Mouse (Mus musculus) kidney, postnatal 36 days (tissue): ENCODE measurements at regions not wholly inside any gene's neighbourhood (a gene's known extent, or its start where the extent isn't known, plus 50 kb on each side); places are given as distances from the start of the nearest gene placed in this dataset.
"Not testable (repeated sequence)": the region's sequence is repeated elsewhere in the genome, so short reads cannot be mapped to it uniquely, and the experiment has no call there.

Experiments
- DNase-seq, 2 experiments: peaks; one replicate each; pipeline ENCODE4 v3.0.0; 2021 to 2022; ENCODE audit warnings: mixed read lengths in 2 of 2

- no peak for DNase-seq
These were observed 262.5 kb downstream of the Dad1 start for GRCm38 (mm10) chr14:53991390-53991789.

GRCm38 (mm10) chr14:53980771-53981170 is 273.1 kb downstream of the Dad1 start:
- no peak for DNase-seq

- not testable (repeated sequence) for DNase-seq
These were observed 292.5 kb downstream of the Dad1 start for GRCm38 (mm10) chr14:53961426-53961825.

- no peak for DNase-seq
These were observed 293.1 kb downstream of the Dad1 start for GRCm38 (mm10) chr14:53960779-53961178.

GRCm38 (mm10) chr14:53935791-53936231 is 318.1 kb downstream of the Dad1 start:
- DNase-seq: peak; percentile 52 to 56

GRCm38 (mm10) chr14:53935336-53935735 is 318.6 kb downstream of the Dad1 start:
- DNase-seq: peak; percentile 37 to 42

- no peak for DNase-seq
These were observed 343.0 kb downstream of the Dad1 start for GRCm38 (mm10) chr14:53910871-53911270.

GRCm38 (mm10) chr14:53904578-53904977 is 349.3 kb downstream of the Dad1 start:
- DNase-seq: no peak

- no peak for DNase-seq
These were observed 352.8 kb downstream of the Dad1 start for GRCm38 (mm10) chr14:53901103-53901502.

- peak; percentile 1 for DNase-seq
These were observed 372.6 kb downstream of the Dad1 start for GRCm38 (mm10) chr14:53881304-53881703.

GRCm38 (mm10) chr14:53876581-53876980 is 377.3 kb downstream of the Dad1 start:
- DNase-seq: no peak

GRCm38 (mm10) chr14:53875736-53876135 is 378.2 kb downstream of the Dad1 start:
- DNase-seq: no peak

GRCm38 (mm10) chr14:53847049-53847448 is 406.9 kb downstream of the Dad1 start:
- DNase-seq: no peak

GRCm38 (mm10) chr14:53845646-53846045 is 408.3 kb downstream of the Dad1 start:
- no peak for DNase-seq

GRCm38 (mm10) chr14:53832553-53832952 is 421.4 kb downstream of the Dad1 start:
- no peak for DNase-seq

- no peak for DNase-seq
These were observed 422.3 kb downstream of the Dad1 start for GRCm38 (mm10) chr14:53831651-53832050.

- no peak for DNase-seq
These were observed 423.2 kb downstream of the Dad1 start for GRCm38 (mm10) chr14:53830717-53831116.

GRCm38 (mm10) chr14:53826782-53827181 is 427.1 kb downstream of the Dad1 start:
- DNase-seq: no peak

GRCm38 (mm10) chr14:53806231-53806630 is 447.7 kb downstream of the Dad1 start:
- peak; percentile 56 to 83 for DNase-seq

- DNase-seq: peak; percentile 53 to 72
These were observed 449.9 kb downstream of the Dad1 start for GRCm38 (mm10) chr14:53803698-53804620.

- no peak for DNase-seq
These were observed 451.4 kb downstream of the Dad1 start for GRCm38 (mm10) chr14:53802547-53802946.

- no peak for DNase-seq
These were observed 453.3 kb downstream of the Dad1 start for GRCm38 (mm10) chr14:53800508-53801136.

- not testable (repeated sequence) for DNase-seq
These were observed 458.7 kb downstream of the Dad1 start for GRCm38 (mm10) chr14:53795160-53795559.

- no peak for DNase-seq
These were observed 459.4 kb downstream of the Dad1 start for GRCm38 (mm10) chr14:53794527-53794926.
